Mouse (Mus musculus) megakaryocyte, embryonic 14.5 days (primary cell): ENCODE results near the gene B3gnt4.

Experiments used
- FLI1 ChIP-seq: IDR thresholded peaks from 2 replicates; pipeline ENCODE4 v1.6.1; 2012; ENCODE audit warnings: low read length, inconsistent platforms, mixed read lengths
- GATA1 ChIP-seq: IDR thresholded peaks from 3 replicates; pipeline ENCODE4 v1.6.1; 2012; ENCODE audit warnings: mixed read lengths, low read length, inconsistent platforms, borderline replicate concordance

- TF ChIP-seq GATA1 (no peak), FLI1 (no peak)
Measured at GRCm38 (mm10) chr5:123501973-123502372, 8.3 kb upstream of the B3gnt4 start.
